Mouse (Mus musculus): ENCODE measurements around the gene A430005L14Rik. TPM values are rescaled to one million over a fixed set of nuclear protein-coding genes. Genes with fewer than 3 reads are reported as not detected.
A peak's percentile ranks its signal among the peaks of the same experiment; 100 is the strongest.

The A430005L14Rik gene
- total and polyA plus RNA-seq, 3 experiments: 26.8 to 48.9 (median 41.8) TPM

DNA sequence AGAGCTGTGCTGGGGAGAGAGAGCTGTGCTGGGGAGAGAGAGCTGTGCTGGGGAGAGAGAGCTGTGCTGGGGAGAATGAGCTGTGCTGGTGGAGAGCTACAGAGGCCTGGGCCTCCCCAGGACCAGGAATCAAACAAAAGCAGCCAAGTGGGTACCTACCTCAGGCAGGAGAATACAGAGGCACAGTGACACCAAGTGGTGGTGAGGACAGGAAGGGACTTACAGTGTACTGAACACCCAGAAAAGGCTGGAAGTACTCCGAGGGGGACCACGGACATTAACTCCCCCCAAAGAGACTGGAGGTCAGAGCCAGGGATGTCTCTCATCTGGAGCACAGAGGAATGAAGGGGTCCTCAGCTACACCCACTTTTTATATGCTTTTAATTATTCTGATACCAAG lies 11.0 kb downstream of the A430005L14Rik start:
- Histone ChIP-seq H3K9me3 (replicated peaks; ENCODE audit: low read length) (no peaks in the 10 kb centered on the region), H3K27ac (ENCODE audit: insufficient read depth, low read depth) (no peak overlapping the region), H3K36me3 (replicated peaks in 1 of 2; ENCODE audit: control insufficient read depth in 1 of 2, insufficient read depth in 1 of 2, low read length in 1 of 2) (peaks cover 55 to 93% of the 10 kb centered on the region in 2 experiments), H3K4me1 (ENCODE audit: control insufficient read depth in 1 of 2, insufficient read depth in 2 of 2) (peaks cover 3 to 10% of the 10 kb centered on the region in 2 experiments; a peak in 2 of 4 replicates), H3K4me3 (replicated peaks in 1 of 3; ENCODE audit: low read depth in 2 of 3, low read length in 2 of 3, poor library complexity in 1 of 3) (no peak overlapping the region), H3K4me2 (ENCODE audit: insufficient read depth, low read depth, poor library complexity, severe bottlenecking) (no peak overlapping the region), H3K9ac (ENCODE audit: insufficient read depth, low read depth) (no peak overlapping the region), H3K79me2 (replicated peaks; ENCODE audit: control insufficient read depth, extremely low read depth, insufficient read depth, poor library complexity, severe bottlenecking) (no peaks in the 10 kb centered on the region), H3K27me3 (replicated peaks) (no peaks in the 10 kb centered on the region)
- TF ChIP-seq PAX5 (IDR thresholded peaks at IDR 0.05; ENCODE audit: low read length) (no peak), CTCF (conservative IDR thresholded peaks at IDR 0.05 in 1 of 2, IDR thresholded peaks at IDR 0.05 in 1 of 2; ENCODE audit: low read depth in 2 of 2, low read length in 2 of 2) (peak in 1 of 2 experiments; percentile 36; a peak in 2 of 4 replicates), RAD21 (IDR thresholded peaks at IDR 0.05; ENCODE audit: low read depth, low read length) (peak; percentile 31), ZMIZ1 (IDR thresholded peaks at IDR 0.05; ENCODE audit: low read depth, low read length) (no peak), GABPA (IDR thresholded peaks at IDR 0.05; ENCODE audit: insufficient replicate concordance, low read depth, low read length) (no peak), SMC3 (IDR thresholded peaks at IDR 0.05; ENCODE audit: low read depth, low read length) (0 out of 2 replicates have a peak, but pooled peaks have one; percentile 3)
- no peak for DNase-seq (ENCODE audit: extremely low read depth)
- dilution Hi-C loops (cut with MboI; ENCODE audit: extremely low pct_ligation_motif_present, extremely low pct_unique_long_range_greater_than_20kb, low sequenced_read_pairs) (no loop called here), in situ Hi-C loops (cut with MboI; ENCODE audit: low pct_ligation_motif_present, low pct_unique_long_range_greater_than_20kb, low sequenced_read_pairs) (no loop called here)

DNA sequence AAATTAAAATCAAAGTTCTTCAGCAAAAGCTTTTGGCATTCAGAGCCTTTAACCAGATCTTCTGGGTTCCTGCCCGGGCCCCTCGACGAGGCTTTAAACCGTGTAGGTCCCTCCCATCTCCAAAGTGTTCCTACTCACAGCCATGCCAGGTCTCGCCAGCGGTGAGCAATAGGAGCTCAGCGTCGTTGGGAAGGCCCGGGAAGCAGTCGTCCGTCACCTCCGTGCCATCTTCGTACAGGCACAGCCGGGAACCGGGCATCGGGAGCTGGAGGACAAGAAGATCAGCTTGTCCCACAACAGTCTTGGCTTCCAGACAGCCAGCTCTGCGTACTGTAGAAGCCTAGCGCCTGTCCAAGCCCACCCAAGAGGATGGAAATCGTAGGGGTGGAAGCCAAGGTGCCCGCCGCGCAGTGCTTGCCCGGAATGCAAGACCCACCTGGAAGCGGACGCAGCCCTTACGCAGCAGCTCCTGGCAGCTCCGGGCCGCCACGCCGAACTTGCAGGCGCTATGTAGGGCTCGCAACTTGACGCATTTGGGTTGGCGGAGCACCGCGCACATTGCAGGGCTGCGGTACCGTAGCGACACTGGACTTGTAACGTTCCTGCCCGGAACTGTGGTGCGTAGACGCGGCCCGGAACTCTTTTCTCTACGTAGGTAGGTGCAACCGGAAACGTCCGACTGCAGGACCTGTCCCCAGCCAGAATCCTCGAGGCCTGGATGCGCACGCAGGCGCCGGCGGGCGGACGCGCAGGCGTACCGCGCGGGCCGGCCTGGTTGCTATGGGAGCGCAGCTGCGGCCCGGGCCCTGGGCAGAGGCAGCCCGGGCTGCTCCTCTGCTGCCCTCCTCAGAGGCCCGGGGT lies 17.6 kb downstream of the A430005L14Rik start, which contains the start of the genes Dffb and Cep104:
Gene Dffb, minus strand, starts transcription at position 696 of the 861 bp plus-strand sequence.
Gene Cep104, plus strand, starts transcription at position 764 of the 861 bp plus-strand sequence.
- Histone ChIP-seq H3K9ac (ENCODE audit: insufficient read depth, low read depth) (peak within 1 kb of the TSS; percentile 77), H3K79me2 (replicated peaks; ENCODE audit: control insufficient read depth, extremely low read depth, insufficient read depth, poor library complexity, severe bottlenecking) (peaks cover 4% of the 10 kb centered on the region), H3K4me1 (ENCODE audit: control insufficient read depth in 1 of 2, insufficient read depth in 2 of 2) (peaks cover 7 to 27% of the 10 kb centered on the region in 2 experiments; a peak in 3 of 4 replicates), H3K9me3 (replicated peaks; ENCODE audit: low read length) (no peaks in the 10 kb centered on the region), H3K27ac (ENCODE audit: insufficient read depth, low read depth) (peak within 1 kb of the TSS; percentile 9; the same call in 1 of the 2 replicates), H3K36me3 (replicated peaks in 1 of 2; ENCODE audit: control insufficient read depth in 1 of 2, insufficient read depth in 1 of 2, low read length in 1 of 2) (peaks cover 20 to 52% of the 10 kb centered on the region in 2 experiments), H3K4me2 (ENCODE audit: insufficient read depth, low read depth, poor library complexity, severe bottlenecking) (peak within 1 kb of the TSS; percentile 97), H3K4me3 (replicated peaks in 1 of 3; ENCODE audit: low read depth in 2 of 3, low read length in 2 of 3, poor library complexity in 1 of 3) (peak within 1 kb of the TSS; percentile 79 to 90 (median 85)), H3K27me3 (replicated peaks) (no peaks in the 10 kb centered on the region)
- in situ Hi-C loops (cut with MboI; ENCODE audit: low pct_ligation_motif_present, low pct_unique_long_range_greater_than_20kb, low sequenced_read_pairs) (no loop called here), dilution Hi-C loops (cut with MboI; ENCODE audit: extremely low pct_ligation_motif_present, extremely low pct_unique_long_range_greater_than_20kb, low sequenced_read_pairs) (no loop called here)
- DNase-seq (ENCODE audit: extremely low read depth): peak; percentile 92
- TF ChIP-seq PAX5 (IDR thresholded peaks at IDR 0.05; ENCODE audit: low read length) (no peak), HCFC1 (IDR thresholded peaks at IDR 0.05; ENCODE audit: low read depth, low read length) (peak; percentile 95), USF1 (IDR thresholded peaks at IDR 0.05; ENCODE audit: low read depth, low read length) (no peak), TCF12 (IDR thresholded peaks at IDR 0.05; ENCODE audit: low read depth, low read length) (peak; percentile 93), CHD1 (IDR thresholded peaks at IDR 0.05; ENCODE audit: low read depth, low read length) (no peak), CHD2 (IDR thresholded peaks at IDR 0.05; ENCODE audit: low read length) (peak; percentile 38; the same call in 1 of the 2 replicates), POLR2A (IDR thresholded peaks at IDR 0.05; ENCODE audit: low read depth, low read length) (peak; percentile 66), CTCF (conservative IDR thresholded peaks at IDR 0.05 in 1 of 2, IDR thresholded peaks at IDR 0.05 in 1 of 2; ENCODE audit: low read depth in 2 of 2, low read length in 2 of 2) (no peak), RCOR1 (conservative IDR thresholded peaks at IDR 0.05; ENCODE audit: low read depth, low read length) (peak; percentile 32; the same call in 1 of the 2 replicates), JUN (IDR thresholded peaks at IDR 0.05; ENCODE audit: insufficient read depth, low read depth, low read length) (no peak), E2F4 (IDR thresholded peaks at IDR 0.05; ENCODE audit: insufficient replicate concordance, low read depth, low read length) (no peak), ZNF384 (IDR thresholded peaks at IDR 0.05; ENCODE audit: low read depth, low read length) (no peak), ZKSCAN1 (IDR thresholded peaks at IDR 0.05; ENCODE audit: borderline replicate concordance, low read depth, low read length) (no peak; the same call in 1 of the 2 replicates), RAD21 (IDR thresholded peaks at IDR 0.05; ENCODE audit: low read depth, low read length) (no peak), IRF4 (IDR thresholded peaks at IDR 0.05; ENCODE audit: low read depth, low read length) (peak; percentile 72), JUND (conservative IDR thresholded peaks at IDR 0.05; ENCODE audit: low read depth, low read length) (no peak), MYC (IDR thresholded peaks at IDR 0.05; ENCODE audit: low read depth, low read length) (peak; percentile 84), GABPA (IDR thresholded peaks at IDR 0.05; ENCODE audit: insufficient replicate concordance, low read depth, low read length) (peak; percentile 56; the same call in 1 of the 2 replicates), ELF1 (IDR thresholded peaks at IDR 0.05; ENCODE audit: low read depth, low read length) (peak; percentile 83), NRF1 (IDR thresholded peaks at IDR 0.05; ENCODE audit: low read depth, low read length) (peak; percentile 96), UBTF (IDR thresholded peaks at IDR 0.05; ENCODE audit: low read depth, low read length) (peak; percentile 83; the same call in 1 of the 2 replicates), TBP (conservative IDR thresholded peaks at IDR 0.05; ENCODE audit: low read depth, low read length) (peak; percentile 71), MEF2A (IDR thresholded peaks at IDR 0.05; ENCODE audit: borderline replicate concordance, low read depth, low read length) (peak; percentile 84; the same call in 1 of the 2 replicates), USF2 (conservative IDR thresholded peaks at IDR 0.05; ENCODE audit: low read depth, low read length) (no peak), MAX (IDR thresholded peaks at IDR 0.05; ENCODE audit: low read length) (peak; percentile 92), MAFK (IDR thresholded peaks at IDR 0.05; ENCODE audit: insufficient replicate concordance, low read length) (no peak), SIN3A (IDR thresholded peaks at IDR 0.05; ENCODE audit: low read length) (peak; percentile 96)

Measured in CH12.LX (cell line).